Mouse (Mus musculus) midbrain, embryonic 16.5 days (tissue): ENCODE results near the gene Capn2. TPM values are rescaled to one million over a fixed set of nuclear protein-coding genes. Genes with fewer than 3 reads are reported as not detected.

Experiments used
- ATAC-seq: fragments of 200-750 bp; cut with Nextera tagmentation; 2 replicates; pipeline ENCODE4 v1.8.0; 2017; ENCODE audit warnings: moderate TSS enrichment
- H3K27ac ChIP-seq: fragments of 300-500 bp; sonication (generic); 2 replicates; pipeline ENCODE4 v1.5.1; 2014; ENCODE audit warnings: mild to moderate bottlenecking, low read length, mixed read lengths
- H3K27me3 ChIP-seq: fragments of 300-500 bp; sonication (generic); 2 replicates; pipeline ENCODE4 v1.6.1; 2014; ENCODE audit warnings: low read depth, low read length, mixed read lengths; ENCODE audit not compliant: control insufficient read depth, insufficient read depth
- H3K36me3 ChIP-seq: fragments of 300-500 bp; sonication (generic); 2 replicates; pipeline ENCODE4 v1.6.1; 2014; ENCODE audit warnings: mild to moderate bottlenecking, low read length, moderate library complexity, mixed read lengths; ENCODE audit not compliant: control insufficient read depth, insufficient read depth
- H3K4me1 ChIP-seq: fragments of 300-500 bp; sonication (generic); 2 replicates; pipeline ENCODE4 v1.6.1; 2014; ENCODE audit warnings: mild to moderate bottlenecking, low read length, mixed read lengths; ENCODE audit not compliant: control insufficient read depth, insufficient read depth
- H3K4me2 ChIP-seq: fragments of 300-500 bp; sonication (generic); 2 replicates; pipeline ENCODE4 v1.6.1; 2014; ENCODE audit warnings: mild to moderate bottlenecking, low read length, mixed read lengths
- H3K4me3 ChIP-seq: fragments of 300-500 bp; sonication (generic); 2 replicates; pipeline ENCODE4 v1.5.1; 2014; ENCODE audit warnings: low read depth, mild to moderate bottlenecking, low read length, moderate library complexity, mixed read lengths
- H3K9ac ChIP-seq: fragments of 300-500 bp; sonication (generic); 2 replicates; pipeline ENCODE4 v1.6.1; 2014; ENCODE audit warnings: low read depth, low read length, mixed read lengths
- H3K9me3 ChIP-seq: fragments of 300-500 bp; sonication (generic); replicated peaks from 2 replicates; pipeline ENCODE4 v1.6.1; 2014; ENCODE audit warnings: mild to moderate bottlenecking, low read length, mixed read lengths; ENCODE audit not compliant: control insufficient read depth, poor library complexity, severe bottlenecking
- WGBS: fragments of 180-500 bp; shearing (Covaris S2); extraction: QIAGEN DNeasy Blood & Tissue Kit; methylation state at CpG from one replicate; pipeline ENCODE4 v1.1.7; 2014; 5-methylcytosine and 5-hydroxymethylcytosine counted together
- polyA plus RNA-seq: library from polyadenylated mRNA; unstranded; fragments of >200 nt; fragmentation: Nextera tagmentation; extraction: Ambion mirVana; gene quantifications from 2 replicates; pipeline ENCODE4 v1.2.1, GENCODE M21; 2015

Gene Capn2
- polyA plus RNA-seq, 1 experiment from 2014 or later: 84.5 TPM

DNA sequence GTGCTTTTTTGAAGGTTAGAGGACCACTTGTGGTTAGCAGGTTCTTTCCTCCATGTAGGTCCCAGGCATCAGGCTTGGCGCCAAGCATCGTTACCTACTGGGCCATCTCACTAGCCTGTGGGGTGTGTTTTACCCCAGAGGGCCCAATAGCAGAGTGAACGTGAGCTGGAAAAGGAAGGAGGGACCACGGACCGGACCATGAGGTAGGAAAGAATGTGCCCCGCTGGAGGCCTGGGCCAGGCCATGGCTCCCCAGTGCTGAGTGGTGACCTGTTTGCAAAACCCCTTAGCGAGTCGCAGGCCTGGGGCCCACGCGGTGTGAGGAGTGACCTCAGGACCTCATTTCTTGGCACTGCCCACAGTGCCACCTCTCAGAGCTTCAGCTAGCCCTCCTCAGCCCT, 28.9 kb downstream of the Capn2 start:
- no peak overlapping the region for H3K4me3 ChIP-seq
- no peak overlapping the region for H3K4me2 ChIP-seq
- 93% methylated on average over 10 of the region's 10 CpGs for WGBS
- 0 out of 2 replicates have a peak, but pooled peaks have one; percentile 33 for ATAC-seq
- no peak overlapping the region for H3K27ac ChIP-seq
- H3K27me3 ChIP-seq: no peaks in the 10 kb centered on the region
- no peak overlapping the region for H3K9ac ChIP-seq
- H3K36me3 ChIP-seq: peaks cover 22% of the 10 kb centered on the region
- H3K9me3 ChIP-seq: no peaks in the 10 kb centered on the region
- peaks cover 3% of the 10 kb centered on the region; the same call in 1 of the 2 replicates for H3K4me1 ChIP-seq

- H3K27me3 ChIP-seq: no peaks in the 10 kb centered on the region
- H3K4me1 ChIP-seq: no peaks in the 10 kb centered on the region
- no peak for ATAC-seq
- no peak overlapping the region for H3K4me3 ChIP-seq
- H3K9ac ChIP-seq: no peak overlapping the region
- H3K27ac ChIP-seq: no peak overlapping the region
- H3K4me2 ChIP-seq: no peak overlapping the region
- peaks cover 24% of the 10 kb centered on the region for H3K36me3 ChIP-seq
- 89% methylated on average over 12 of the region's 12 CpGs for WGBS
- no peaks in the 10 kb centered on the region for H3K9me3 ChIP-seq
Measured at GRCm38 (mm10) chr1:182483910-182484274, 33.5 kb downstream of the Capn2 start.

DNA sequence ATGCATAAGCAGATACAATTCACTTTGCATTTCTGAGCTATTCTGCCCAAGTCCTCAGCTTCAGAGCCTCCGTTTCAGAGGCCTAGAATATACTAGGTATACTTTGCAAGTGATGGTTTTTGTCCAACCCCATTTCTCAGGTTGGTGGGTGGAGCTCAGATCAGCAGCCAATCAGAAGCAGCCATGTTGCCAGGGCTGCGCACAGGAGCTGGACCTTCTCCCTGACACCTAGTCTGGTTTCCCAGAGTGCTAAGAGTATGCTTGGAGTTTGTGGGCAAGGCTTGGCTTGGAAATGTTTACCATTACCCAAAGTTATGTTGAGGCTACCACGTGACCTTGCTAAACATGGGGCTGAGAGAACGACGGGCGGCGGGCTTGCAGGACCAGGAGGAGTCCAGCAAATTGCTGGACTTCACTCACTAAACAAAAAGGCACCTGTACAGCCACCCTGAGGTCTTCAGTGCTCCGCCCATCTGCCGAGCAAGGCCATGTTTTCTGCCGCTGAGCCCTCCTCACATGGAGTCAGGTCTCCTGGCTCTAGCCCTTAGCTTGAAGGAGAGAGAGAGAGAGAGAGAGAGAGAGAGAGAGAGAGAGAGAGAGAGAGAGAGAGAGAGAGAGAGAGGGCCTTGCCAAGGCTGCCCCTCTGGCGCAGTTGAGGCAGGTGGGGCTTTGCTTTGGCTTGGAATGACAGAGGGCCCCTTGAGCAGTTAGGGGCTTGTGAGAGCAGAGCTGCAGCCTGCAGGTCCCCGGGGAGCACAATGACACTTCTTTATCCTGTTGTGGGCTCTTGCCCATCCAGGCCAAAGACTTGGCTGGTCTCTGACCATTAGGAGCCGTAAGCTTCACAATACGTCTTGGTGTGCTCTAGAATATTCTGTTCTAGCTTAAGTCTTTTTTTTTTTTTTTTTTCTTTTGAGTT, 34.2 kb downstream of the Capn2 start:
- Histone ChIP-seq H3K4me3 (no peak overlapping the region), H3K9ac (no peak overlapping the region), H3K27ac (no peak overlapping the region), H3K36me3 (peaks cover 24% of the 10 kb centered on the region), H3K4me2 (no peak overlapping the region), H3K4me1 (no peaks in the 10 kb centered on the region), H3K27me3 (no peaks in the 10 kb centered on the region), H3K9me3 (no peaks in the 10 kb centered on the region)
- no peak for ATAC-seq
- WGBS: 89% methylated on average over 14 of the region's 14 CpGs

- Histone ChIP-seq H3K4me2 (no peak overlapping the region), H3K27ac (no peak overlapping the region), H3K36me3 (peaks cover 20% of the 10 kb centered on the region), H3K4me3 (no peak overlapping the region), H3K9ac (no peak overlapping the region), H3K4me1 (no peaks in the 10 kb centered on the region), H3K27me3 (no peaks in the 10 kb centered on the region), H3K9me3 (no peaks in the 10 kb centered on the region)
- ATAC-seq: no peak
- WGBS: 94% methylated on average over 10 of the region's 10 CpGs
Measured at GRCm38 (mm10) chr1:182481646-182482295, 35.6 kb downstream of the Capn2 start.

GRCm38 (mm10) chr1:182481138-182481537, 36.3 kb downstream of the Capn2 start:
- Histone ChIP-seq H3K36me3 (peaks cover 14% of the 10 kb centered on the region), H3K9ac (no peak overlapping the region), H3K27me3 (no peaks in the 10 kb centered on the region), H3K4me1 (no peaks in the 10 kb centered on the region), H3K4me2 (no peak overlapping the region), H3K27ac (no peak overlapping the region), H3K4me3 (no peak overlapping the region), H3K9me3 (no peaks in the 10 kb centered on the region)
- ATAC-seq: no peak
- WGBS: 95% methylated on average over 7 of the region's 7 CpGs

GRCm38 (mm10) chr1:182478935-182479334, 38.5 kb downstream of the Capn2 start:
- Histone ChIP-seq H3K27ac (no peak overlapping the region), H3K36me3 (peaks cover 14% of the 10 kb centered on the region), H3K9ac (no peak overlapping the region), H3K4me3 (no peak overlapping the region), H3K4me1 (no peaks in the 10 kb centered on the region), H3K4me2 (no peak overlapping the region), H3K27me3 (no peaks in the 10 kb centered on the region), H3K9me3 (no peaks in the 10 kb centered on the region)
- WGBS: 93% methylated on average over 4 of the region's 4 CpGs
- ATAC-seq: no peak

GRCm38 (mm10) chr1:182475005-182475796, 42.2 kb downstream of the Capn2 start:
- Histone ChIP-seq H3K36me3 (peaks cover 30% of the 10 kb centered on the region), H3K4me1 (no peaks in the 10 kb centered on the region), H3K9me3 (no peaks in the 10 kb centered on the region), H3K4me2 (no peak overlapping the region), H3K27ac (no peak overlapping the region), H3K4me3 (no peak overlapping the region), H3K9ac (no peak overlapping the region), H3K27me3 (no peaks in the 10 kb centered on the region)
- ATAC-seq: no peak
- WGBS: 83% methylated on average over 5 of the region's 5 CpGs

GRCm38 (mm10) chr1:182465978-182466377, 51.4 kb downstream of the Capn2 start:
- Histone ChIP-seq H3K9me3 (no peaks in the 10 kb centered on the region), H3K4me3 (no peak overlapping the region), H3K27me3 (no peaks in the 10 kb centered on the region), H3K9ac (no peak overlapping the region), H3K4me2 (no peak overlapping the region), H3K27ac (no peak overlapping the region), H3K36me3 (peaks cover 33% of the 10 kb centered on the region), H3K4me1 (no peaks in the 10 kb centered on the region)
- 93% methylated on average over 4 of the region's 4 CpGs for WGBS
- no peak for ATAC-seq
